Mouse (Mus musculus) adrenal gland, postnatal 14 days (tissue): ENCODE measurements around the gene Esp6. TPM values are rescaled to one million over a fixed set of nuclear protein-coding genes. Genes with fewer than 3 reads are reported as not detected.
"Not testable (repeated sequence)": the region's sequence is repeated elsewhere in the genome, so short reads cannot be mapped to it uniquely, and the experiment has no call there.

ENCODE experiments used
- DNase-seq: peaks from one replicate; pipeline ENCODE4 v3.0.0; 2021; ENCODE audit warnings: mixed read lengths
- long read RNA-seq, 2 experiments: library from polyadenylated mRNA; stranded (forward); transcript quantifications; one replicate each; pipeline ENCODE4 v2.0.0; 2021
- total RNA-seq: library from RNA; stranded (reverse); gene quantifications from 2 replicates; pipeline ENCODE4 v1.2.3, GENCODE M21; 2021

Gene Esp6
- total RNA-seq = not detected in 2 replicates
- long read RNA-seq, experiment 1 = 0 reads
- long read RNA-seq, experiment 2 = 0 reads

DNA sequence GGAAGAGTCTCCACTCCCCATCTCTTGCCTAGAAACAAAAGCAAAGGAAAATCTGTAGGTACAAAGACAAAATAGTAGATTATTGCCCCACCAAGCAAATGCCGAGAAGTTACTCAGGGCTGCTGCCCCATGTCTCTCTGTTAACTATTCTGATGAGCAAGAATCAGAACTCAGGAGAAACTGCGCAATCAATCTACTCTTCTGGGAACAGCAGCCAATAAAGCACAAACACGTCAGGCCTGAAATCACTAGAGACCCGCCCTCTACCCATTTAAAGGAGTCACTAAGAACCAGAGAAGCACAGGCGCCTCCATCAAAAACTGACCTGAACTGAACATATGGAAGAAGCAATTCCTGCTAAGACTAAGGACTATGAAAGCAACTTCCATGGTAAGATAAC lies at the start of gene Esp6:
Esp6 (plus strand) TSS at position 301 of the 400 bp plus-strand sequence.
- no peak for DNase-seq

DNA sequence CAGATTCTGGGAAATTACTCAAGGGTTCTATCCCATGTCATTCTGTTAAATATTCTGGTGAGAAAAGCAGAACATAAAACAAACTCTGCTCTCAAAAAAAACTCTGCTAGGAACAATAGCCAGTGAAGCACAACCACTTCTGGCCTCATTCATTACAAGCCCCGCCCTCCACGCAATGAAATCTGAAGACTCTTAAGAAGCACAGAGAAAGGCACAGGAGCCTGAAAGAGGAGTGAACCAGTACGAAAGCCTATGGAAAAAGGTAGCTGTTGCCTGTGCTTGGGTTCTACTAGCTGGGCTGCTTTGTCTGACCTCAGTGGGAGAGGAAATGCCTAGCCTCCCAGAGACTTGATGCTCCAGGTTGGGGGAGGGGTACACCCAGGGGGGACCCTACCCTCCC lies 41.5 kb upstream of the Esp6 start, which contains the start of gene Esp8:
Esp8 (plus strand) TSS at position 205 of the 400 bp plus-strand sequence.
- no peak for DNase-seq

DNA sequence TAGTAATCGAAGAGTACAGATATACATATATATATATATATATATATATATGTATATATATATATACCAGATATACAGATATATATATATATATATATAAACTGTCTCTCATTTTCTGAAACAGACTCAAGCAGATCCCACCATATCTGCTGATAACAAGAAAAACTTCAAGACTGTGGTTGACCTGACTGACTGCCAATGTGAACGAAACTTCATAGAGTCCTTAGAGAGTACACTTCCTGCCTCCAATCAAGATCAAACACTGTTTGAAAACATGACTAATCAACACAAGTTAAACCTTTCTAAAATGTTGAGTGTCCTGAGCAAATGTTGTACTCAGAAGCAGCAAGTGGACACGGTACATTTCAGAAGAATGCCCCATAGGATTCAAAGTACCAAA lies 31.5 kb upstream of the Esp6 start:
- no peak for DNase-seq

DNA sequence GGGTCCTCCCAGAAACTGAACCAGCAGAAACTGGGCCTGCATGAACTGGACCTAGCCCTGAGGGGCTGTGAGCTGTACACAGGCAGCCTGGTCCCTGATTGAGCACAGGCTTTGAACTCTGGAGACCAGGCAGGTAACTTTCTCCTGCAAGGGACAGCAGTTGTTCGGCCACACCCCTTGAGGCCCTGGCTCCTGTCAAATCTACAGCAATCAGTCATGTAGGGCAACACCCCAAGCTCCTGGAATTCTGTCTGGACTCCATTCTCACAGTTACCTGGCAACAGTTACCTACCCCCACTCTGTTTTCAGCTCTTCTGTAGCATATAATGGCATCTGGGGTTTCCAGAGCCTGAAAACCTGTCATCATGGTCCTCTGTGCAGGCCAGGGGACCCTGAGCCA lies 30.2 kb upstream of the Esp6 start:
- no peak for DNase-seq

DNA sequence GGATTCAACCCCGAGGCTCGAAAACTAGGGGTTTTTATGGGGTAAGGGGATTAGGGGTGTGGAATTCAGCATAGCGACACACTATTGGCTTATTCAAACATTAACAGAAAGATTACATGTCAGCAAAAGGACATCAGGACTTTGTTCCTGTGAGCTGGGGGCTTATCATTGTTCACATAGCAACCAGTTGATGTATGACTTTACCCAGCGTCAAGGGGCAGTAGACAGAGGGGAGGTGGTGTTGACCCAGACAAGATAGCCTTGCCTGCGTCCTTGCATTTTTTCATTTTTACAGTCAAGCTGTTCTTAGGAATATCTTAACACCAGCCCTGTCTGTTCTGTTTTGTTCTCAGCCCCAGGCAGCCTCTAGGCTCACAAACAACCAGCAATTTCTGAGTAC lies 14.3 kb upstream of the Esp6 start:
- DNase-seq = not testable (repeated sequence)

DNA sequence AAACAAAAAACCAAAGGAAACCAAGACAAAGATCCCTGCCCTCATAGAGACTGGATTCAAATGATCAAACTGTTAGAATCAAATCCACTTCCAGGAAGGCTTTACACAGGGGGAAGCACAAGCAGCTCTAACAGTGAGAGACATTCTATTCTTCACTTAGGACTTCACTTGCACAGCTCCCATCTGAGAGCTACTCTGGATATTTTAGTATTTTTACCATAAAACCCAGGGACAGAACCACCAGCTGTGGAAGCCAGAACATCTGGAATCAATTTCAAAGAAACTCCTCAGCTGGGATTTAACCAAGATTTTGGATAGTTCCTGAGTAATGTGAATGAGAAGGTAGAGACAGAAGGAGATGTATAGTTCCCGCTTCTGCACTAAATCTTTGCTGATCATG lies 7.8 kb upstream of the Esp6 start:
- no peak for DNase-seq

DNA sequence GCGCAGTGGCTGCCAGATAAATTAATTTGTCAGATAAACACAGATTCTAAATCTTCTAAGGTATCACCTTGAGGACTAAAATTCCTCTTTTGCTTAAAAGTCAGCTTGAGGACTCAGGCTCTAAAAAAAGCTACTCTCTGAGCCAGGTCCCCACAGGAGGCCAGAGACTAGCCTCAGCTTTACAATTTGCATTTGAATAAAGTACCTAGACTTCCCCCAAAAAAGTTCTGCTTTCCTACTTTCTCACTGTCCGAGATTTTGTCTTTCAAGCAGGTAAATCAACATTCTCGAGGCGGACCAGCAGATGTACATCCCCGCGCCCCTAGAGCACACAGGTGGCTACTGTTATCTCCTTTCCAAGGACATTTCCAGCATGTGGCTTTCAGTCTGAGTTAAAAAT lies 22.6 kb downstream of the Esp6 start:
- not testable (repeated sequence) for DNase-seq

DNA sequence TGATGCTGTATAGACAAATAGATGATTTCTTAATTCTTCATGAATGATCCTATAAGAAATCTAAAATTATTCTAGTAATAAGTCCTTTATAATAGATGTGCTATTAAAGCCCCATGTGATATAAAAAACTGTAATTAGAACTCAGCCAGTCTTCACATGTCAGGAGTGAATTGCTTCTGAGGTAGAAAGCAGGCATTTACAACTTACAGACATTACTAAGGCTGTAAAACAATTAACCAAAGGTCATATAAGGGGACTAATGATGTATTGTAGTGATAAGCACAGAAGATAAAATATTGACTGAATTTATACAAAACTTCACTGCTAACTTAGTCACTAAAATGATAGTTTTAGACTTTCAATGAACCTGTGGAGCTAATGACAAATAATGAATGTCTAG lies 30.0 kb downstream of the Esp6 start:
- DNase-seq = no peak

DNA sequence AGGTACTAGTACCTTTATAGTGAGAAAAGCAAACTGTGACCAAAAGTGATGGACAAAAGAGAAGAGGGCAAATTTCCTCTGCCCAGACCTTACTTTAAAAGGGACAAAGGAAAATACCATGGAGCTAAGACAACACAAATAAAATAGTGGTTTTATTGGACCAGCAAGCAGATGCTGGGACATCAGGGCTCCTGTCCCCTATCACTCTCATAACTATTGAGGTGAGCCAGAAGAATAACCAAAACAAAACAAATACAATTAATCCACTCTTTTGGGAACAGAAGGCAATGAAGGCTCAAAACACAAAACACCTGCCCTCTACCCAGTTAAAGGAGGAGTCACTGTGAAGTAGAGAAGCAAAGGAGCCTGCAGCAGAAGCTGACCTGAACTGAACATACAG lies 37.0 kb downstream of the Esp6 start, which contains the start of gene Esp4:
Esp4 (plus strand) TSS at position 301 of the 400 bp plus-strand sequence.
- no peak for DNase-seq

Other genes with a start within 250 kb of the Esp6 start
- gene Crisp1, start 242.3 kb upstream of the Esp6 start, total RNA-seq = not detected in 2 replicates
- gene Esp8, start 41.5 kb upstream of the Esp6 start, total RNA-seq = not detected in 2 replicates
- not detected in 2 replicates for gene Esp4, start 37.1 kb downstream of the Esp6 start, total RNA-seq
- gene Esp3, start 70.6 kb downstream of the Esp6 start, total RNA-seq = not detected in 2 replicates
- not detected in 2 replicates for gene Esp1, start 165.6 kb downstream of the Esp6 start, total RNA-seq
- not detected in 2 replicates for gene Crisp2, start 245.5 kb downstream of the Esp6 start, total RNA-seq
- gene Rhag, start 249.6 kb downstream of the Esp6 start, total RNA-seq = 0.98 and 4.2 TPM in 2 replicates